In the genomic region with DNA sequence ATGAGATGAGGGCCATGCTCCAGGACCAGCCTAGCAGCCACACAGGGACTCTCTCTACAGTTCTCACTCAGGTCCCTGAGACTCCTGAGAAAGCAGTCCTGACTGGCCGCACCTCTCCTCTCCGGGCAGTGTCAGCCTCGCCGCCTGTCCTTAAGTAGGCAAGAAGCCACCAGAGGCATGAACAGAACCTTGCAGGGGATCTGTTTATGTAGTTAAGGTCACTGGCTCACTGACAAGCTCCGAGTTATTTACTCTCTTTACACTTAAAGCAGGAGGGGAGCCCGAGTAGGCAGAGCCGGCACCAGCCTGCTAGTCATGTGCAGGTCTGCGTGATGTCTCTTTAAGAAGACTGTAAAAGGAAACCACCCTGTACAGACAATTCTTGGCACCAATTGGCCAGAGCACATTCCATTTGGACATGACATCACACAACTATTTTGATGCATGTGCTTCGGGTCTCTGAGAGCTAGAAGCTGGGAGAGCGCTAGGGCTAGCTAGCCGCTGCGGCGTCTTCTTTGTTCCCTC, we compare ENCODE assay signal across 9 mouse cellular contexts.
A peak's percentile ranks its signal among the peaks of the same experiment; 100 is the strongest.
DNase-seq lines count a peak whose midpoint lies in the region; ATAC-seq lines count a peak whose summit lies in the region.
"Had no signal": no experiment of that assay in that cellular context is flagged by ENCODE, and none has a peak within 500 bp of the region (broad histone marks: within the 10 kb centered on the region; RNA-seq: fewer than 3 reads in every experiment).

No protein-coding gene starts in this region.

- H3K9me3 ChIP-seq in intestine, embryonic 15.5 days = no peaks in the 10 kb centered on the region
- no peaks in the 10 kb centered on the region for H3K9me3 ChIP-seq in limb, embryonic 15.5 days
- H3K9me3 ChIP-seq: G1E had no signal

- H3K4me3 ChIP-seq in intestine, embryonic 15.5 days (replicated peaks) = peak overlapping the region; percentile 23
- H3K4me3 ChIP-seq in limb, embryonic 15.5 days = peak overlapping the region; percentile 20; the same call in 1 of the 2 replicates

- ATAC-seq in intestine, embryonic 15.5 days = peak; percentile 81
- ATAC-seq in limb, embryonic 15.5 days (ENCODE audit: insufficient number of reproducible peaks, low FRiP score, low TSS enrichment, low read depth) = 0 out of 2 replicates have a peak, but pooled peaks have one; percentile 52
- no peak for ATAC-seq in monocyte, adult 5-6 weeks (replicated peaks; ENCODE audit: insufficient number of reproducible peaks, low FRiP score, low TSS enrichment, poor library complexity, severe bottlenecking)

- peaks cover 17% of the 10 kb centered on the region for H3K4me1 ChIP-seq in intestine, embryonic 15.5 days (replicated peaks)
- peaks cover 13% of the 10 kb centered on the region for H3K4me1 ChIP-seq in limb, embryonic 15.5 days

- intact Hi-C loops in gastrocnemius, postnatal 14 days (cut with DNase I; ENCODE audit: low total_unique reads) = no loop called here

- 21% methylated on average over 13 of the region's 13 CpGs for WGBS in intestine, embryonic 15.5 days
- 20% methylated on average over 13 of the region's 13 CpGs for WGBS in limb, embryonic 15.5 days

- peak; percentile 35 to 56 for DNase-seq in layer of hippocampus, adult 8-10 months (ENCODE audit: low spot score in 2 of 2)
- no peak for DNase-seq in layer of hippocampus, postnatal 25 days (ENCODE audit: extremely low spot score in 1 of 2, low spot score in 1 of 2)
- DNase-seq in cerebellum, postnatal 10 days = peak; percentile 34 to 49
- DNase-seq in gastrocnemius, postnatal 14 days = peak; percentile 33
- peak; percentile 79 for DNase-seq in right cerebral cortex, adult 18-20 months

- H3K4me2 ChIP-seq in intestine, embryonic 15.5 days (replicated peaks) = peak overlapping the region; percentile 56
- peak overlapping the region; percentile 46 for H3K4me2 ChIP-seq in limb, embryonic 15.5 days

- H3K36me3 ChIP-seq in intestine, embryonic 15.5 days = no peaks in the 10 kb centered on the region
- no peaks in the 10 kb centered on the region for H3K36me3 ChIP-seq in limb, embryonic 15.5 days
- H3K36me3 ChIP-seq: G1E had no signal

- H3K27ac ChIP-seq in intestine, embryonic 15.5 days = peak overlapping the region; percentile 18; the same call in 1 of the 2 replicates
- 0 out of 2 replicates have a peak overlapping the region, but pooled peaks have one; percentile 33 for H3K27ac ChIP-seq in limb, embryonic 15.5 days

- peak overlapping the region; percentile 24; the same call in 1 of the 2 replicates for H3K9ac ChIP-seq in intestine, embryonic 15.5 days
- H3K9ac ChIP-seq in limb, embryonic 15.5 days = 0 out of 2 replicates have a peak overlapping the region, but pooled peaks have one; percentile 10

- no peaks in the 10 kb centered on the region for H3K27me3 ChIP-seq in intestine, embryonic 15.5 days (replicated peaks)
- H3K27me3 ChIP-seq in limb, embryonic 15.5 days = no peaks in the 10 kb centered on the region

Comparison
In these comparisons a context has a peak if more than half of its experiments do, and no peak if none do; other contexts are left out.
1. DNase-seq: peak in layer of hippocampus, adult 8-10 months (2 of 2), cerebellum, postnatal 10 days (2 of 2), gastrocnemius, postnatal 14 days (single experiment) and right cerebral cortex, adult 18-20 months (single experiment); none in layer of hippocampus, postnatal 25 days (0 of 2).